7 mouse cellular contexts compared by ENCODE assay signal in the genomic region with DNA sequence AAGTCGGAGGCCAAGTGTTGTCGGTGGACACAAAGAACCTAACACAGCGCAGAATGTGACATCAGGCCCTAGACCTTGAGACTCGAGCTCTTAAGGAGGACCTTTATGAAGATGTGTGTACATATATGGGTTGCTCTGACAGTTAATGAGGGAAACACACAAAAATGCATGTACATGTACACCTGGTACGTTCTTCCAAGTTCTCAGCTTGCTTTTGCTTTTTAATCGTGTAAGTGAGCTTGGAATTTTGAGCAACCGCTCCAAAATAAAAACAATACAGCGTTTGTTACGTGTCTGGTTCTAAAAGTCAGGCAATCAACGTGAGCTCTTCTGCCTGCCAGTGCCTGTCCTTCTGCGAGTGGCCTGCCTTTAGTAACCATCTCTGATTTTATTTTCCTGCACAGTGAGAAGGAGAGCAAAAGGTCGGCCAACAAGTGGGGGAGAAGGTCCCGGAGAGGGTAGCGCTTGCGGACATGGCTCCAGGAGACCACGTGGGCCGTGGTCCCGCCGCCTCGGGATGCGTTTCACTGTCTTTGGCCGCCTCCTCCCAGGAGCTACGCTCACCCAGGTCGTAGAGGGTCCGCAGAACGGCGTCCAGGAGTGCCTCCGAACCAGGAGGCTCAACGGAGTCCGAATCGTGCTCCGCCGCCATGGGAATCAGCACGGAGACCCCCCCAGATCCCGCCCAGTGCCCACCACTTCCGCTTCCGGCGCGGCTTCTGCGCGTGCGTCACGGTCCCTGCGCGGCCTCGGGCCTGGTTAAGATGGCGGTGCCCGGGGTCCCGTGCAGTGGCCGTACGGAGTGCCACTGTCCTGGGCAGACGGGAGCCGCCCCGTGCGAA. TPM values are rescaled to one million over a fixed set of nuclear protein-coding genes. Genes with fewer than 3 reads are reported as not detected.
DNase-seq lines count a peak whose midpoint lies in the region; ATAC-seq lines count a peak whose summit lies in the region.

A gene (plus strand): TSS at position 713 of the 842 bp plus-strand sequence.
A gene (minus strand): TSS at position 800 of the 842 bp plus-strand sequence.

- ATAC-seq in embryonic facial prominence, embryonic 11.5 days (replicated peaks; ENCODE audit: insufficient number of reproducible peaks, low FRiP score, low TSS enrichment, low read depth), result peak; percentile 96
- ATAC-seq in limb, embryonic 11.5 days (ENCODE audit: insufficient number of reproducible peaks, low FRiP score, low TSS enrichment, low read depth), result peak; percentile 97
- peak; percentile 97 for ATAC-seq in midbrain, embryonic 14.5 days (ENCODE audit: low FRiP score, low TSS enrichment)

- 2% methylated on average over 46 of the region's 55 CpGs for WGBS in embryonic facial prominence, embryonic 11.5 days
- 2% methylated on average over 55 of the region's 55 CpGs for WGBS in limb, embryonic 11.5 days
- WGBS in midbrain, embryonic 14.5 days, result 1% methylated on average over 55 of the region's 55 CpGs

- H3K9ac ChIP-seq in embryonic facial prominence, embryonic 11.5 days (replicated peaks; ENCODE audit: low read length), result peak within 1 kb of the TSS; percentile 98
- H3K9ac ChIP-seq in limb, embryonic 11.5 days (ENCODE audit: low read length), result peak within 1 kb of the TSS; percentile 97
- peak within 1 kb of the TSS; percentile 96 for H3K9ac ChIP-seq in midbrain, embryonic 14.5 days (replicated peaks; ENCODE audit: low read length)

- peak within 1 kb of the TSS; percentile 76 for H3K4me2 ChIP-seq in embryonic facial prominence, embryonic 11.5 days (ENCODE audit: low read depth, low read length)
- H3K4me2 ChIP-seq in limb, embryonic 11.5 days (ENCODE audit: low read depth, severe bottlenecking), result peak within 1 kb of the TSS; percentile 72
- peak within 1 kb of the TSS; percentile 85 for H3K4me2 ChIP-seq in midbrain, embryonic 14.5 days (ENCODE audit: low read length)

- H3K4me1 ChIP-seq in embryonic facial prominence, embryonic 11.5 days (ENCODE audit: control insufficient read depth, insufficient read depth, low read length), result no peaks in the 10 kb centered on the region
- peaks cover 4% of the 10 kb centered on the region; the same call in 1 of the 2 replicates for H3K4me1 ChIP-seq in limb, embryonic 11.5 days (ENCODE audit: control insufficient read depth, insufficient read depth, low read length)
- H3K4me1 ChIP-seq in midbrain, embryonic 14.5 days (ENCODE audit: control insufficient read depth, insufficient read depth, low read length), result peaks cover 8% of the 10 kb centered on the region

- peak; percentile 97 for DNase-seq in adrenal gland, postnatal 14 days
- peak; percentile 95 for DNase-seq in embryonic facial prominence, embryonic 11.5 days (ENCODE audit: low spot score)
- DNase-seq in heart, adult 11 months, result peak; percentile 99
- peak; percentile 96 for DNase-seq in kidney, adult 18-20 months
- peak; percentile 98 for DNase-seq in limb, embryonic 11.5 days (ENCODE audit: low spot score)
- peak; percentile 97 for DNase-seq in midbrain, embryonic 14.5 days
- peak; percentile 83 to 95 for DNase-seq in spleen, adult 18-20 months

- H3K27me3 ChIP-seq in embryonic facial prominence, embryonic 11.5 days (ENCODE audit: control insufficient read depth, insufficient read depth, low read length), result no peaks in the 10 kb centered on the region
- H3K27me3 ChIP-seq in limb, embryonic 11.5 days (ENCODE audit: control insufficient read depth, insufficient read depth, low read length), result no peaks in the 10 kb centered on the region
- H3K27me3 ChIP-seq in midbrain, embryonic 14.5 days (ENCODE audit: control insufficient read depth, insufficient read depth, low read length), result no peaks in the 10 kb centered on the region

- no peaks in the 10 kb centered on the region for H3K9me3 ChIP-seq in embryonic facial prominence, embryonic 11.5 days (replicated peaks; ENCODE audit: control insufficient read depth, low read length)
- H3K9me3 ChIP-seq in limb, embryonic 11.5 days (ENCODE audit: control insufficient read depth, low read length), result no peaks in the 10 kb centered on the region
- H3K9me3 ChIP-seq in midbrain, embryonic 14.5 days (ENCODE audit: control insufficient read depth, low read length), result no peaks in the 10 kb centered on the region

- H3K36me3 ChIP-seq in embryonic facial prominence, embryonic 11.5 days (replicated peaks; ENCODE audit: control insufficient read depth, insufficient read depth, low read depth, low read length), result peaks cover 2% of the 10 kb centered on the region
- H3K36me3 ChIP-seq in limb, embryonic 11.5 days (ENCODE audit: control insufficient read depth, insufficient read depth, low read length), result peaks cover 16% of the 10 kb centered on the region
- peaks cover 31% of the 10 kb centered on the region for H3K36me3 ChIP-seq in midbrain, embryonic 14.5 days (ENCODE audit: control insufficient read depth, insufficient read depth, low read length)

- H3K27ac ChIP-seq in embryonic facial prominence, embryonic 11.5 days (replicated peaks; ENCODE audit: low read depth, low read length), result peak within 1 kb of the TSS; percentile 89
- peak within 1 kb of the TSS; percentile 82 for H3K27ac ChIP-seq in limb, embryonic 11.5 days (replicated peaks; ENCODE audit: low read depth, low read length)
- peak within 1 kb of the TSS; percentile 90 for H3K27ac ChIP-seq in midbrain, embryonic 14.5 days (replicated peaks; ENCODE audit: low read depth, low read length)

- peak within 1 kb of the TSS; percentile 74 for H3K4me3 ChIP-seq in embryonic facial prominence, embryonic 11.5 days (ENCODE audit: low read depth, low read length)
- peak within 1 kb of the TSS; percentile 84 for H3K4me3 ChIP-seq in limb, embryonic 11.5 days (ENCODE audit: low read depth, low read length)
- H3K4me3 ChIP-seq in midbrain, embryonic 14.5 days (replicated peaks; ENCODE audit: low read depth, low read length), result peak within 1 kb of the TSS; percentile 92

RNA-seq across cellular contexts. Expression of the first gene that starts in this region (rescaled TPM):
- 120 and 127 TPM in 2 replicates for total RNA-seq in adrenal gland, postnatal 14 days (2021)
- 117 and 123 TPM in 2 replicates for polyA plus RNA-seq in embryonic facial prominence, embryonic 11.5 days (2014; fragmentation: Nextera tagmentation; extraction: Ambion mirVana)
- 121 and 128 TPM in 2 replicates for polyA plus RNA-seq in limb, embryonic 11.5 days (2014; fragmentation: Nextera tagmentation; extraction: Ambion mirVana)
- 65.5 and 90.8 TPM in 2 replicates for polyA plus RNA-seq in midbrain, embryonic 14.5 days (2014; fragmentation: Nextera tagmentation; extraction: Ambion mirVana)

RNA-seq across cellular contexts. Expression of the second gene that starts in this region (rescaled TPM):
- total RNA-seq in adrenal gland, postnatal 14 days (2021), result 27.0 and 29.8 TPM in 2 replicates
- polyA plus RNA-seq in embryonic facial prominence, embryonic 11.5 days (2014; fragmentation: Nextera tagmentation; extraction: Ambion mirVana), result 50.9 and 51.9 TPM in 2 replicates
- polyA plus RNA-seq in limb, embryonic 11.5 days (2014; fragmentation: Nextera tagmentation; extraction: Ambion mirVana), result 58.4 and 58.9 TPM in 2 replicates
- 21.4 and 24.2 TPM in 2 replicates for polyA plus RNA-seq in midbrain, embryonic 14.5 days (2014; fragmentation: Nextera tagmentation; extraction: Ambion mirVana)

Comparison
In these comparisons a context has a peak if more than half of its experiments do, and no peak if none do; other contexts are left out.
1. Peak in every context shown above with its lines: DNase-seq, ATAC-seq, H3K4me3 ChIP-seq and H3K27ac ChIP-seq.